In the genomic region with DNA sequence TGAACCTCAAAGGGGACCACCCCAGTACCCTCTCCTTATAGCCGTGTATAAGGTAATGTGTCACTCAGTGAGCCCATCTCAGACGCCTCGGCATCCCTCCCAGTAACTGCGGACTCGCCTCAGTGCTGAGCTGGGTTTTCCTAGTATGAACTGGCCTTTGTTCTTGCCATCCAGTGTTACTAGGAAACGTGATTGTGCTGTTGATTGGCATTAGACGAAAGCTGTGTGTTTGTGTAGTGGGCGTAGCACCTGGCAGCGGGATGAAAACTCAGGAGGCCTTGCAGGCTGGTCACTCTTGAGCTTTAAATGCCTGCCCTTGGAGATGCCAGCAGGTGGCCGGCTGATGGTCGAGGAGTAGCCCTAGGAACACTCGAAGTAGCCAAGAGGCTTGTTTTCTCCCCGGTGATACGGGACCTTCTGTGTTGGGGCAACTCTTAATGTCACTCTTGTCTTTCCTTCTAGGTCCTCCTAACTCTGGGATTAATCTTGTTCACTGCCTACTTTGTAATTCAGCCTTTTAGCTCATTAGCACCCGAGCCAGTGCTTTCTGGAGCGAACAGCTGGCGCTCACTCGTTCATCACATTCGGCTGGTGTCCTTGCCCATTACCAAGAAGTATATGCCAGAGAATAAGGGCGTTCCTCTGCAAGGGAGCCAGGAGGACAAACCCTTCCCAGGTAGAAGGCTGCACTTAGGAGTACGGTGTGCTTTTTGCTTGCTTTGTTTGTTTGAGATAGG, we compare ENCODE assay signal across 17 mouse cellular contexts. TPM values are rescaled to one million over a fixed set of nuclear protein-coding genes. Genes with fewer than 3 reads are reported as not detected.
DNase-seq lines count a peak whose midpoint lies in the region; ATAC-seq and TF ChIP-seq lines count a peak whose summit lies in the region.
"Had no signal": no experiment of that assay in that cellular context is flagged by ENCODE, and none has a peak within 500 bp of the region (broad histone marks: within the 10 kb centered on the region; RNA-seq: fewer than 3 reads in every experiment).

No protein-coding gene starts in this region.

- no peak for TF ChIP-seq CTCF in forebrain, postnatal 0 days (IDR thresholded peaks at IDR 0.05; ENCODE audit: low read depth)

- no peak overlapping the region for H3K27ac ChIP-seq in heart, embryonic 12.5 days (ENCODE audit: poor library complexity, severe bottlenecking)
- H3K27ac ChIP-seq in forebrain, postnatal 0 days (ENCODE audit: low read depth, low read length), result 0 out of 2 replicates have a peak overlapping the region, but pooled peaks have one; percentile 10
- peak overlapping the region; percentile 44; the same call in 1 of the 2 replicates for H3K27ac ChIP-seq in midbrain, embryonic 12.5 days (replicated peaks)
- H3K27ac ChIP-seq: embryonic facial prominence, embryonic 10.5 days; heart, embryonic 10.5 days had no signal

- no peak overlapping the region for H3K9ac ChIP-seq in heart, embryonic 12.5 days
- no peak overlapping the region for H3K9ac ChIP-seq in forebrain, postnatal 0 days
- no peak overlapping the region for H3K9ac ChIP-seq in midbrain, embryonic 12.5 days (replicated peaks)

- peaks cover 7% of the 10 kb centered on the region; the same call in 1 of the 2 replicates for H3K9me3 ChIP-seq in heart, embryonic 12.5 days (replicated peaks)
- no peaks in the 10 kb centered on the region for H3K9me3 ChIP-seq in forebrain, postnatal 0 days (ENCODE audit: low read length)
- H3K9me3 ChIP-seq in midbrain, embryonic 12.5 days, result no peaks in the 10 kb centered on the region

- 78% methylated on average over 21 of the region's 21 CpGs for WGBS in heart, embryonic 12.5 days
- 20% methylated on average over 21 of the region's 21 CpGs for WGBS in forebrain, postnatal 0 days
- WGBS in midbrain, embryonic 12.5 days, result 56% methylated on average over 21 of the region's 21 CpGs

- no peaks in the 10 kb centered on the region for H3K27me3 ChIP-seq in heart, embryonic 12.5 days (replicated peaks)
- no peaks in the 10 kb centered on the region for H3K27me3 ChIP-seq in forebrain, postnatal 0 days (ENCODE audit: insufficient read depth, low read length)
- no peaks in the 10 kb centered on the region for H3K27me3 ChIP-seq in midbrain, embryonic 12.5 days
- H3K27me3 ChIP-seq: CH12.LX had no signal

- peak; percentile 84 for DNase-seq in heart, adult 11 months
- DNase-seq in Muller cell, postnatal 12 days (ENCODE audit: inconsistent ontology term), result peak; percentile 63
- DNase-seq in forebrain, postnatal 0 days, result peak; percentile 45
- no peak for DNase-seq in urinary bladder, postnatal 36 days (ENCODE audit: low spot score in 2 of 2)
- no peak for DNase-seq in T-cell, adult 2 months (ENCODE audit: low spot score)
- DNase-seq in layer of hippocampus, adult 8-10 months (ENCODE audit: low spot score in 2 of 2), result no peak
- DNase-seq: cerebellum, postnatal 14 days; heart, postnatal 4 days; lung, postnatal 4 days; thymus, postnatal 4 days had no signal

- ATAC-seq in heart, embryonic 12.5 days (ENCODE audit: insufficient number of reproducible peaks, low FRiP score), result no peak
- ATAC-seq in forebrain, postnatal 0 days, result peak; percentile 82
- no peak for ATAC-seq in midbrain, embryonic 12.5 days (ENCODE audit: low FRiP score, low read depth)

- no peak overlapping the region for H3K4me2 ChIP-seq in heart, embryonic 12.5 days
- H3K4me2 ChIP-seq in forebrain, postnatal 0 days (ENCODE audit: low read depth), result no peak overlapping the region
- H3K4me2 ChIP-seq in midbrain, embryonic 12.5 days (replicated peaks), result no peak overlapping the region

- no peaks in the 10 kb centered on the region for H3K4me1 ChIP-seq in heart, embryonic 12.5 days (replicated peaks)
- H3K4me1 ChIP-seq in forebrain, postnatal 0 days (ENCODE audit: insufficient read depth), result no peaks in the 10 kb centered on the region
- peaks cover 13% of the 10 kb centered on the region for H3K4me1 ChIP-seq in midbrain, embryonic 12.5 days

- no peak overlapping the region for H3K4me3 ChIP-seq in heart, embryonic 12.5 days
- no peak overlapping the region for H3K4me3 ChIP-seq in forebrain, postnatal 0 days (ENCODE audit: low read depth, low read length)
- no peak overlapping the region for H3K4me3 ChIP-seq in midbrain, embryonic 12.5 days
- H3K4me3 ChIP-seq: embryonic facial prominence, embryonic 10.5 days; heart, embryonic 10.5 days had no signal

- peaks cover 49% of the 10 kb centered on the region for H3K36me3 ChIP-seq in heart, embryonic 12.5 days
- peaks cover 42% of the 10 kb centered on the region for H3K36me3 ChIP-seq in forebrain, postnatal 0 days (ENCODE audit: insufficient read depth)
- peaks cover 29% of the 10 kb centered on the region for H3K36me3 ChIP-seq in midbrain, embryonic 12.5 days

RNA-seq across cellular contexts. Expression of gene BC004004, which starts 13.8 kb away (rescaled TPM):
- polyA plus RNA-seq in heart, embryonic 12.5 days (2016; fragmentation: Nextera tagmentation; extraction: Ambion mirVana), result 80.0 and 87.6 TPM in 2 replicates
- total RNA-seq in forebrain, postnatal 0 days (2014; rRNA removed), result 121 and 128 TPM in 2 replicates
- 153 and 174 TPM in 2 replicates for polyA plus RNA-seq in forebrain, postnatal 0 days (2015; fragmentation: Nextera tagmentation; extraction: Ambion mirVana)
- 71.7 and 73.7 TPM in 2 replicates for polyA plus RNA-seq in midbrain, embryonic 12.5 days (2016; fragmentation: Nextera tagmentation; extraction: Ambion mirVana)
- 100 to 1,000 TPM in 1 of 4 experiments, 10 to 100 TPM in 3; 85.3 to 108 (median 90.5) TPM for total RNA-seq in layer of hippocampus, adult 8-10 months (2022)

RNA-seq across cellular contexts. Expression of gene Ppil1, which starts 18.4 kb away (rescaled TPM):
- 101 and 112 TPM in 2 replicates for polyA plus RNA-seq in heart, embryonic 12.5 days (2016; fragmentation: Nextera tagmentation; extraction: Ambion mirVana)
- 67.8 and 79.7 TPM in 2 replicates for total RNA-seq in forebrain, postnatal 0 days (2014; rRNA removed)
- polyA plus RNA-seq in forebrain, postnatal 0 days (2015; fragmentation: Nextera tagmentation; extraction: Ambion mirVana), result 103 and 106 TPM in 2 replicates
- 124 and 129 TPM in 2 replicates for polyA plus RNA-seq in midbrain, embryonic 12.5 days (2016; fragmentation: Nextera tagmentation; extraction: Ambion mirVana)
- 10 to 100 TPM; 16.1 to 18.5 (median 16.4) TPM for total RNA-seq in layer of hippocampus, adult 8-10 months (2022)

RNA-seq across cellular contexts. Expression of gene Pi16, which starts 35.1 kb away (rescaled TPM):
- polyA plus RNA-seq in heart, embryonic 12.5 days (2016; fragmentation: Nextera tagmentation; extraction: Ambion mirVana), result 4.0 and 4.5 TPM in 2 replicates
- total RNA-seq in forebrain, postnatal 0 days (2014; rRNA removed), result 3.5 and 5.7 TPM in 2 replicates
- polyA plus RNA-seq in forebrain, postnatal 0 days (2015; fragmentation: Nextera tagmentation; extraction: Ambion mirVana), result 1.7 and 2.0 TPM in 2 replicates
- 1.3 and 2.0 TPM in 2 replicates for polyA plus RNA-seq in midbrain, embryonic 12.5 days (2016; fragmentation: Nextera tagmentation; extraction: Ambion mirVana)
- total RNA-seq in layer of hippocampus, adult 8-10 months (2022), result 1 to 10 TPM in 2 of 4 experiments, under 1 TPM in 2; 0.83 to 1.3 (median 1.1) TPM

RNA-seq across cellular contexts. Expression of gene Cpne5, which starts 44.4 kb away (rescaled TPM):
- 20.4 and 24.1 TPM in 2 replicates for polyA plus RNA-seq in heart, embryonic 12.5 days (2016; fragmentation: Nextera tagmentation; extraction: Ambion mirVana)
- total RNA-seq in forebrain, postnatal 0 days (2014; rRNA removed), result 46.2 and 60.0 TPM in 2 replicates
- polyA plus RNA-seq in forebrain, postnatal 0 days (2015; fragmentation: Nextera tagmentation; extraction: Ambion mirVana), result 48.6 and 61.6 TPM in 2 replicates
- 12.6 and 14.4 TPM in 2 replicates for polyA plus RNA-seq in midbrain, embryonic 12.5 days (2016; fragmentation: Nextera tagmentation; extraction: Ambion mirVana)
- total RNA-seq in layer of hippocampus, adult 8-10 months (2022), result 10 to 100 TPM; 26.5 to 35.8 (median 29.7) TPM
- total RNA-seq: gastrocnemius, adult 8-10 months; liver, adult 2 months had no signal
- polyA plus RNA-seq: liver, adult 2 months had no signal

Comparison
In these comparisons a context has a peak if more than half of its experiments do, and no peak if none do; other contexts are left out.
1. DNase-seq: peak in heart, adult 11 months (single experiment), Muller cell, postnatal 12 days (single experiment) and forebrain, postnatal 0 days (single experiment); none in urinary bladder, postnatal 36 days (0 of 2), T-cell, adult 2 months (single experiment) and layer of hippocampus, adult 8-10 months (0 of 2).